Mouse (Mus musculus) neural tube, embryonic 10.5 days (tissue): ENCODE data around the gene Bglap.
"Not testable (repeated sequence)": the region's sequence is repeated elsewhere in the genome, so short reads cannot be mapped to it uniquely, and the experiment has no call there.

Source experiments
- DNase-seq: peaks from one replicate; pipeline ENCODE4 v3.0.0-alpha.2; 2017; ENCODE audit warnings: low spot score; ENCODE audit errors: extremely low spot score

Gene Bglap

GRCm38 (mm10) chr3:88384364-88384763 is at the start of gene Bglap:
TSS of gene Bglap (minus strand) at chr3:88384464.
- DNase-seq: no peak

DNA sequence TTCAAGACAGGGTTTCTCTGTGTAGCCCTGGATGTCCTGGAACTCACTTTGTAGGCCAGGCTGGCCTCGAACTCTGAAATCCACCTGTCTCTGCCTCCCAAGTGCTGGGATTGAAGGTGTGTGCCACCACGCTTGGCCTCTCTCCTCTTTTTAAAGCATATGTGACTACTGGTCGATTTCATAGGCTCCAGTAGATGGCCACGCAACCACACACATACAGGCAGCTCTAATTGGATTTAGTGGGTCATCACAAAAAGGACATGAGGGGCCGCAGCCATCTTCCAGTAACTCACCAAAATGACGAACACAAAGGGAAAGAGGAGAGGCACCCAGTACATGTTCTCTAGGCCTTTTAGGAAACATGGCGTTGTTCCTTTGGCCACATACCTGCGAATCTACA is 44.4 kb upstream of the Bglap start:
- DNase-seq: not testable (repeated sequence)

GRCm38 (mm10) chr3:88427342-88427905 is 43.2 kb upstream of the Bglap start:
- no peak for DNase-seq

DNA sequence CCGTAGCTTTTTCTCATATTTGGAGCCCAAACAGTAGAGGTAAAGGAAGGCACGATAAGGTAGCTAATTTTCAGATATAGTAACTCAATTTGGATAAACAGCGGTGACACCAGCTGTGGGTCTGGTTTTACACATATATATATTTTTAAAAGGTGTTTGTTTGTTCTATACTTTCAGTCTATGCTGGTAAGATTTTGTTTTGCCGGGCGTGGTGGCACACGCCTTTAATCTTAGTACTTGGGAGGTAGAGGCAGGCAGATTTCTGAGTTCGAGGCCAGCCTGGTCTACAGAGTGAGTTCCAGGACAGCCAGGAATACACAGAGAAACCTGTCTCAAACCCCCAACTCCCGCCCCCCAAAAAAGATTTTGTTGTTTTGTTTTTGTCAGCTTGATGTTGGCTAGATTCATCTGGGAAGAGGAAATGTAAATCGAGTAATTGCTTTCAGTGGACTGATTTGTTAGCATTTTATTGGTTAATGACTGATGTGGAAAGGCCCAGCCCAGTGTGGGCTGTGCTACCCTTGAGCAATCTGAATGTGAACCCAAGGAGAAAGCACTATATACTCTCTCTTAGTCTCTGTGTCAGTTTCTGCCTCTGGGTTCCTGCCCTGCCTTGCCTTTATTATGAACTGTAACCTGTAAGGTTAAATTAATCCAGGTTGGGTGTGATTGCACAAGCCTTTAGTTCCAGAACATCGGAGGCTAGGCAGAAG is 41.6 kb upstream of the Bglap start:
- no peak for DNase-seq

DNA sequence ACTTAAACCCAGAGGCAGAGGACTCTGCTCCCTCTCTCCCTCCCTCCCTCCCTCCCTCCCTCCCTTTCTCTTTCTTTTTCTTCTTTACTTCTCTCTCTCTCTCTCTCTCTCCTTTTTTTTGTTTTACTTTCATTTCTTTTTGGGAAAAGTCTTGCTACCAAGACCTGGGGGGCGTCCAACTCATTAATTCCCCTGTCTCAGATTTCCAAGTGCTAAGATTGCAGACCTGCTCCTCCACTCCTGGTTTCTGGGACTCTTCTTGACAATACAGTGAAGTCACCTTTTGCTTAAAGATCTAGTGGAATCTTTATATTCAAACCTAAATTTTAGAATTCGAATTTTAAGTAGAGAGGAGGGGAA is 41.0 kb upstream of the Bglap start:
- DNase-seq: no peak

- DNase-seq: peak; percentile 85
Measured at GRCm38 (mm10) chr3:88424605-88425329, 40.5 kb upstream of the Bglap start, which contains the start of gene Slc25a44. TSS of gene Slc25a44 (minus strand) at chr3:88425139.

DNA sequence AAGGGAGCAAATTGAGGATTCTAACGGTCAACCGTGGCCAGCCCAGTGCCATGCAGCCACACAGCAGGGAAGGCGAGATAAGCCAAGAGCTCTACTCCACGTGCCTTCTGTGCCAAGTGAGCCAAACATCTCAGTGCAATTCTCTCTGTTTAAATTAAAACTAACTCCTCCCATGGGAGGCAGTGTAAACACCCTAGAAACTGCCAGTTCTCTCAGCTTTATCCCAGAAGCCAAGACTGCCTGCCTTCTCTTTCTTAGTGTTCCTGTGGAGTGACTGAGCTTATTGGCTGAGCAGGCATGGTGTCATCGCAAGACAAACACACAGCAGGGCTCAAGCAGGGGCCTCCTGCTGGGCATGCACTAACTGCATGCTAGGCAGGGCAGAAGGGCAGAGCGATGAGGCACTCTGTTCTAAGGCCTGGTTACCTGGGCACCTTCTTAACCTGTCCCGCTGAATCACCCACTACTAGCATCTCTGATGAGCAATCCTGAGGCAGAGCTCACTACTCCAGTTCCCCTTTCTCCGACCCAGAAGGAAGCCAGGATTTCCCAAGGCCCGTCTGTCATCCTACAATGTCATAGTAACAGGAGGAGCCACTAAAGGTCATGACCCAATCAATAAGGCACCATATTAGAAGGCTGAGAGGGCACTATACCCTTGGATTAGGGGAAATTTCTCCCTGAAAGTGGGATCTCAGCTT is 37.9 kb upstream of the Bglap start:
- no peak for DNase-seq

- no peak for DNase-seq
Measured at GRCm38 (mm10) chr3:88420771-88421170, 36.5 kb upstream of the Bglap start.

DNA sequence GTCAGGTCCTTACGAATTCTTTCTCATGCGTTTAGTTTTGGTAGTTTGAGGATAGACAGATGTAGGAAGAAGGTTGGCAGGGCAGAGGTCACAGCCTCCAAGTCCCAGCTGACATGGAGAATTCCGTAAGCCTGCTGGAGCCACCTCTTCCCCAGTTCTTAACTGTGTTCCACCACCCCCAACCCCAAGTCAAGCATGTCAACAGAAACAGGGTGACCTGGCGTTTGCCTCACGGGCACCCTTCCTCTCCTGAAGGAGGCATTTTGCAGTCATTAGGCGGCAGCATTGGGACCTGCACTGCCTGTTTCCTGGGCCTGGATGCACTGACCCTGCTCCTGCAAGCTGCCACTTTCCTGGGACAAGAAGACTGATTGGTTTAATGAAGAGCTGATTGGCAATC is 33.8 kb upstream of the Bglap start:
- DNase-seq: no peak

DNA sequence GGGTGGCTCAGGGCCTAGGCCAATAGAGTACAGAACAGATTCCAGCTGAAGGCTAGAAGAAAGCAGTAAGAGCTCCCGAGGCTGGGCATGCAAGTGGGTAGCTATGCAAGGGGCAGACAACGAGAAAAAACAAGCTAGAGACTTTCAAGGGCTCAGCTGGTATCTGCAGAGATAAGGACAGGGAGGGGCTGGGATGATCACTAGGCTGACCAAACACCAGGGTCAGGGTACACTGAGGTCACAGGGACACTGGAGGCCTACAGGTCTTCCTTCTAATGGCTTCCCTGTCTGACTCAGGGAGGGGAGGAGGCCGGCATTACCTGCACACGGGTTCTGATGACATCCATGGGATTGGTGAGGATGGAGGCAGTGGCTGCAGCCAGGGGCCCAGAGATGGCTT is 31.4 kb upstream of the Bglap start:
- DNase-seq: no peak

DNA sequence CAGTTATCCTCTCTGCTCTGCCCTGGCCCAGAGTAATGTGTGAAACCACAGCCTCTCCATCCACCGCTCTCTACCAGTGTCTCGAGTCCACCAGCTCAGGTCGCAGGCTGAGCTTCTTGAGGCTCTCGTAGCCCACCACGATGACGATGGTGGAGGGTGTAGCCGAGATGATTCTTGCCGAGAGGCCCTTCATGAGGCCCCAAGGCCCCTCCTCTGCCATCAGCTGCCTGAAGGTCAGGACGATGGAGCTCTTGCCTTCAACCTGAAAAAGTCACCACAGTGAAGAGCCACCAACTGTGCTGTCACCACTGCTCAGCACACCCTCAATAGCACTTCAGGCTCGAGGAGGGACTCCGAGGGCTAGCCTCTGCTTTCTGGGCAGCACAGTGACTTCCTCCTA is 28.4 kb upstream of the Bglap start:
- DNase-seq: no peak

DNA sequence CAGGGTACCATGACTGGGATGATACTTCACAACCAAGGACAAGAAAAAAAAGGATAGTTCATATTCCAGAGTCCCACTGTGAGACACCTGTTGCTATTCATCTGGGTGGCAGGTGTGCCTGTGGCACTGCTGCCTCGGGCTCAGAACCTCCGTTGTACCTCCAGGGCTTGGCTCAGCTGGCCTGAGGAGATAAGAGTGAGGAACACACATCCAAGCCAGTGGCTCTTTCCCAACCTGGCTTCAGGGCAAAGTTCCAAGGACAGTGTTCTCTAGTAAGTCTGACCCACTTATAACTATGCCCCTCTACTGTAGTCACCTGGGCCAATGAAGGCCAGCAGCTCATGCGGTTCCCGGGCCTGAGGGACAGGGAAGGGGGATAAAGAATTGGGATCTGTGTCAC is 27.4 kb upstream of the Bglap start:
- DNase-seq: no peak

DNA sequence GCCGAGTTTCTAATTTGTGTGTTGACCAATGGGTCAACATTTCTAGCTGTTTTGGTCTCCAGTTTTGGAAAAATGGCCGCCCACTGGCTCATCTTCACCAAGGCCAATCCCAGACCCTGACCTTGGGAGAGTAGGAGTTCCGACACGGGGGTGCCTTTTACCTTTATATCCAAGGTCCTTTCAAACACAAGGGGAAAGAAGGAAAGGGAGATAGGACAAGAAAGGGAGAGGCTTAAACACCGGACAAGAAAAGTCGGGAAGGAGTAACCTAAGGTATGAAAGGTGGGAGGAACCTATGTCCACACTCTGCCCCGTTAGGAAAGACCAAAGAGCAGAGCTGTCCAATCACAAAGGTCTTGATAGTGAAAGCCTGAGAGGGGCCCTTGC is 26.4 kb upstream of the Bglap start:
- no peak for DNase-seq

- peak; percentile 95 for DNase-seq
Measured at GRCm38 (mm10) chr3:88409741-88410644, 25.7 kb upstream of the Bglap start, which contains the start of gene Pmf1. TSS of gene Pmf1 (minus strand) at chr3:88410331.

DNA sequence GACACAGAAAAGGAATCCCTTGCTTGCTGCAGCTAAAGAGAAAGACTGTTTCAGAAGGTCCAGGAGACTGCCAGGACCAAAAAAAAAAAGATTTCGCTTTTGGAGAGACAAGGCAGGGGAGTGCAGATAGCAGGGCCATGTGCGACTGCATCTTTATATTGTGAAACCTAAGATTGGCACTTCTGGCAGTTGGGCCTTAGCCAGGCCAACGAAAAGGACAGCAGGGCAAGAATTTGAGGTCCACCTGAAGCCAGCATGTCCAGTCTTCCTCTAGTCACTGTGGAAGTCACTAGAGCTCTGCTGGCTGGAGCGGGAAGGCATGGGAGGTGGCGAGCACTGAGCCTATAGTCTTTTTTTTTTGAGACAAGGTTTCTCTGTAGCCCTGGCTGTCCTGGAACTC is 24.7 kb upstream of the Bglap start:
- no peak for DNase-seq

- DNase-seq: no peak
Measured at GRCm38 (mm10) chr3:88407529-88407928, 23.3 kb upstream of the Bglap start.

DNA sequence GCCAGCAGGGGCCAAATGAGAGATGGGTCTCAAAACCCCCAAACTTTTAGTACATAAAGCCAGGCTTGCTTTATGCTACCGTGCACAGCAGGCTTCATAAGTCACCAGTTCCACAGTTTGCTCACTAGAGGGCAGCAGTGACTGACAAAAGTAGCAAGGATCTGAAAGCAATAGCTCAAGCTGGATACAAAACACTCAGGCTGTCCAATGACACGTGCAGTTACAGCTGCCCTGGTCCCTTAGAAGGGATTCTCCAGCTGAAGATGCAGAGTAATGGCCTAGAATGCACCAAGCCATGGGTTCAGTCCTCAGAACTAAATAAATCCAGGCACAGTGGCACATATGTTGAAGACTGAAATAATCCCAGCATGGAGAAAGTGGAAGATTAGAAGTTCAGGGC is 22.8 kb upstream of the Bglap start:
- DNase-seq: peak; percentile 65

DNA sequence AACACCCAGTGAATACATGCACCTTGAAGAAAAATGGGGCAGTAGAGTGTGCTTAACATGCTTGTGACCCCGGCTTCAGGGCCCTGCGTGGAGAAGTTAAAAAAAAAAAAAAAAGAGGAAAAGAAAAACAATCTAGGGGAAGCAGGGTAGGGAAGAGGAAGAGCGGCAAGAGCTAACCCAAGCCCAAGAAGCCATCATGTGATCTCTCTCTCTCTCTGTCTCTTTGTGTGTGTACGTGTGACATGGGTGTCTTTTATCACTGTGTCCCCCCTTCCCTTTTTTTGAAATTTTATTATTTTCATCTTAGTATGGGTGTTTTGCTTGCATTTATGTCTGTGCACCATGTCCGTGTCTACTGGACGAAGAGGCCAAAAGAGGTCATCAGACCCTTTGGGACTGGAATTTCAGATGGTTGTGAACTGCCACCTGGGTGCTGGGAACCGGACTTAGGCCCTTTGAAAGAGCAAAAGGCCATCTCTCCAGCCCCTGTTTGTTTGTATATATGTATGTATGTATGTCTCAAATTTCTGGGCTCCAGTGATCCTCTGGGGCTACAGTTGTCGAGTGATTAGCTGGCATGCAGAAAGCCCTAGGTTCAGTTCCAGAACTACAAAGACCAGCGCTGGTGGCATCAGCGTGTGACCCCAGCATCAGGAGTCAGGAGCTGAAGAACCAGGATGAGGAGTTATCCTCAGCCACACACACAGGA is 19.4 kb upstream of the Bglap start:
- DNase-seq: no peak

- no peak for DNase-seq
Measured at GRCm38 (mm10) chr3:88398666-88399065, 14.4 kb upstream of the Bglap start.

DNA sequence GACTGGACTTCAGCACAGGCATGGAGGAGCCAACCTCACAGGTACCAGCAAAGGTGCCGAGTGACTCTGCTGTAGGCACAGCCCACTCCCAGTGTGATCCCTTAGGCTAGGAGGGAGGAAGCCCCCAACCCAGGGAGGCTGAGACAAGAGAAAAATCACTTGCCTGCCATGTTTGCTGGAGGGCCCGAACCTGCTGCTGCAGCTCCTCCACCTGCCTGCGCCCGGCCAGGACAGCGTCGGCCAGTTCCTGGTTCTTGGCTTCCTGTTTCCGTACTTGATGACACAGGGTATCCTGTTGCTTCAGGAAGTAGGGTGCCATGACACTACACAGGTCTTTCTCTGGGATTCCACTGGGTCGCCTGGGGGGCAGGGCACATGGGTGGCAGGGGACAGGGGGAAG is 11.5 kb upstream of the Bglap start:
- DNase-seq: no peak
